Mouse (Mus musculus) thymus, postnatal 25 days (tissue): ENCODE results near the gene Polr1a.

ENCODE experiments used
- DNase-seq: peaks from one replicate; pipeline ENCODE4 v3.0.0; 2022

Gene Polr1a

DNA sequence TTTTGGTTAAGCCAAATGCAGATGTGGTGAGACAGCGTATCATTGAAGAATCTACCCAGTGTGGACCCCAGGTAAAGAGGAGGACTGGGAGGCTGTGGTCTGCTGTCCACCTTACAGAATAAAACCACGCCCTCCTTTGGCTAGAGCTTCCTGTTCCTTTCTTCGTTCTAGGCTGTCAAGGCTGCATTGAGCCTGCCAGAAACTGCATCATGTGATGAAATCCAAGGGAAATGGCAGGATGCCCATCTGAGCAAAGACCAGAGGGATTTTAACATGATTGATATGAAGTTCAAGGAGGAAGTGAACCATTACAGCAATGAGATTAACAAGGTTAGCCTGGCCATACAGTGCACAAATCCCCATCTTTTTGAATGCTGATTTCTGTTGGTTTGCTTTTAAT is 41.7 kb downstream of the Polr1a start:
- DNase-seq = no peak

DNA sequence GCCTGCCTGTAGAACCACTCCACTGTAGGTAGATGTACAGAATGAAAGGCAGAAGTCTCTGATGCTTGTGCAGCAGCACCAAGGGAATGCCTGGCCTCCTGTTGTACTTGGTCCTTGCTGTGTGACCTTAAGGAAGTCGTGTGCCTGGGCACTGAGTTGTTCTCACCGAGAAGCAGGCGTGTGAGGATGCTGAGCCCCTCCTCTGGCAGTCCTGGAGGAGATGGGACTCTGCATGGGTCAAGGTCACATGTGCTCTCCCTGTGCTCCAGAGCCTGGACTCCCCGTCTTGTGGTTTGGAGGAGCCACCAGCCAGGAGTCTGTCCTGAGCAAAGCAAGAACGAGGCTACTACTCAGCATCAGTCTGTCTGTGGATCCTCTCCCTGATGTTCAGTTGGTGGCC is 42.3 kb downstream of the Polr1a start:
- no peak for DNase-seq

DNA sequence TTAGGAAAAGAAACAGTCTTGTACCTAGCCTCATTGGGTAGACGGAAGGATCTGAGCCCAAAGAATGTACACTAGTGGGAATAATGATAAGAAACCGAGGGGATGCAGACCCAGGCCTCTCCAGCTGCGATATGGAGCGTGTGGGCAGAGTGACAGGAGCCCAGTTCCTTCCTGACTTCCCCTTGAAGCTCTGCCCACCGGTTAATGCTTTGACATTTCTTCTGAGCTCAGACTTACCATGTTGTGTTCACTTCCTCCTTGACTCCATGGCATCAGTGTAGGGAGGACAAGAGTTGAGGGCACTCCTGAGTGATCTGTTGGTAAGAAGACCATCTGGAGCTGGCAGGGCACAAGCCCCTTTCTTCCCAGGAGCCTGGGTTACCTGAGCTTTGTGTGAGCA is 53.3 kb downstream of the Polr1a start:
- DNase-seq = no peak

GRCm38 (mm10) chr6:71962706-71963105 is 53.9 kb downstream of the Polr1a start:
- DNase-seq = peak; percentile 23

DNA sequence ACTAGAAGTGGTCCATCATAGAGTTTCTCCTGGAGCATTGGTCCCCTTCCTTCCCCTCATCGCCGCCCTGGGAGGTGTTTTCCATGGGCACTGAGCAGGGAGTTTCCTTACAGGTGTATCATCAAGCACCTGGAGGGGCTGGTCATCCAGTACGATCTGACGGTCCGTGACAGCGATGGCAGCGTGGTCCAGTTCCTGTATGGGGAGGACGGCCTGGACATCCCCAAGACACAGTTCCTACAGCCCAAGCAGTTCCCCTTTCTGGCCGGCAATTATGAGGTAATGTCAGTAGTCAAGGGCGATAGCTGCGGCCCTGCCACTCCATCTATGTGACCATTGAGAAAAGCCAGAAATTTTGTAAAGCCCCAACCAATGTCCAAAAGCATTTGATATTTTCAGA is 54.7 kb downstream of the Polr1a start:
- no peak for DNase-seq

GRCm38 (mm10) chr6:71966683-71967303 is 57.9 kb downstream of the Polr1a start:
- no peak for DNase-seq

- DNase-seq = no peak
These were observed 59.0 kb downstream of the Polr1a start for GRCm38 (mm10) chr6:71967847-71968246.

- DNase-seq = no peak
These were observed 60.6 kb downstream of the Polr1a start for GRCm38 (mm10) chr6:71969459-71969858.

DNA sequence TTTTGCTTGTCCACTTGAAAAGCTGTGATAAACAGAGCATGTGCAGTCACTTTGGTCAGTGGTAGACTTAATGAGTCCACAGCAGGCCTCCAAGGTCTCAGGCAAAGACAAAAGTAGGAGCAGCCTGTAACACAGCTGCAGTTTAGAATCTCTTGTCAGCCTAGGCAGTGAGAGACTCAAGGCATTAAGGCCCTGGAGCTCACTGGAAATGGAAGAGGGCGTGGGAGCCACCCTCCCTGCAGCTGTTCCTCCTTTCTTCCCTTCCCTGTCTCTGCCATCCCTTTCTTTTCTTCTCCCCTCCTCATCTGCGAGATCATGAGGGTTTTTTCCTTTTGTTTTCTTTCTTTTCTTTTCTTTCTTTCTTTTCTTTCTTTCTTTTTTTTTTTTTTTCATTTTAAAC is 61.3 kb downstream of the Polr1a start:
- no peak for DNase-seq

GRCm38 (mm10) chr6:71976592-71976991 is 67.7 kb downstream of the Polr1a start:
- no peak for DNase-seq

DNA sequence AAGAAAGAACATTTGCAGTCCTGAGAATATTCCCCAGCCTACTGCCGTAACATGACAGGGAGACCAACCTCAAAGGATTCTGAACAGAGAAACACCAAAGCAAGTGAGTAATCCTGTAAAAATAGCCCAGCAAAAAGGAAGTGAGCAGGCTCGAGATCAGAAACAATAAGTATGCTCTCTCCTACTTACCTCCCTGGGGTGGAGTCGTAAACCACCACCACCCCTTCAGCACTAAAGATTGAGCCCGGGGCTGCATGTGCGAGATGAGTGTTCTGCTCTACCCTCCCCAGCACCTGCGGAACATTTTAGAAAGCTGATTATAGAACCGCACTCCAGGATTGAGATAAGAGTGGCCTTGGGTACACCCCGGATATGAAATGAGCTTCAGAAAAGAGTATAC is 71.3 kb downstream of the Polr1a start:
- no peak for DNase-seq

GRCm38 (mm10) chr6:71980587-71980986 is 71.7 kb downstream of the Polr1a start:
- DNase-seq = peak; percentile 27

- peak; percentile 9 for DNase-seq
These were observed 72.6 kb downstream of the Polr1a start for GRCm38 (mm10) chr6:71981450-71981849.

GRCm38 (mm10) chr6:71985984-71986383 is 77.1 kb downstream of the Polr1a start:
- DNase-seq = no peak

DNA sequence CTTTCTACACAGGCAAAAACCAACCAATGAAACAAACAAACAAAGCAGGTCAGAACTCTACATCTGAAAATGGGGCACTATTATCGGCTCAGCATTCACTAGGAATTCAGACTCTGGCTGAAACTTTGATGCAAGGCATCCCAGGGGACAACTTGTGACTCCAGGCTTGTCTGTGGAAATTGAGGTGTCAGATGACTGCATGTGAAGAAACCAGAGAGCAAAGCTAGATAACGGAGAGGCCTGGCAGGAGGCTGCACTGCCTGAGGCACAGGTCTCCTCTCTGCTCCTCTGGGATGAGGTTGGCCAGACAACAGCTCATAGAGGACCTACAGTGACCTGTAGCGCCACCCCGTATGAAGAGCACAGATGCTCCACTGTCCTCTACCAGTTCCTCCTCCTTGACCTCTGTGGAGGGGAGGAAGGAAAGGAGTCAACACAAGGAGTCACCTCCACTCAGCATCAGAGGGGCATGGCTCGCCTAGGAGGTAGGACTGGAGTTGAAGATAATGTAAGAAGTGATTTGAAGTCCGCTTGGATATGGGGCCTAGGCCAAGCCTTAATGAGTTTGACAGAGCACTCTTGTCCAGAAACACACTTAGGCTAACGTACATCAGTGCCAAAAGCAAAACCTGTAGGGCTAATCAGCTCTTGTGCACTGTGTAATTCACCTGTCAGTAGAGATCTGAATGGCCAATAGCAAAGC is 78.8 kb downstream of the Polr1a start:
- no peak for DNase-seq

- DNase-seq = no peak
These were observed 80.9 kb downstream of the Polr1a start for GRCm38 (mm10) chr6:71989647-71990351.

- no peak for DNase-seq
These were observed 81.6 kb downstream of the Polr1a start for GRCm38 (mm10) chr6:71990371-71990837.

DNA sequence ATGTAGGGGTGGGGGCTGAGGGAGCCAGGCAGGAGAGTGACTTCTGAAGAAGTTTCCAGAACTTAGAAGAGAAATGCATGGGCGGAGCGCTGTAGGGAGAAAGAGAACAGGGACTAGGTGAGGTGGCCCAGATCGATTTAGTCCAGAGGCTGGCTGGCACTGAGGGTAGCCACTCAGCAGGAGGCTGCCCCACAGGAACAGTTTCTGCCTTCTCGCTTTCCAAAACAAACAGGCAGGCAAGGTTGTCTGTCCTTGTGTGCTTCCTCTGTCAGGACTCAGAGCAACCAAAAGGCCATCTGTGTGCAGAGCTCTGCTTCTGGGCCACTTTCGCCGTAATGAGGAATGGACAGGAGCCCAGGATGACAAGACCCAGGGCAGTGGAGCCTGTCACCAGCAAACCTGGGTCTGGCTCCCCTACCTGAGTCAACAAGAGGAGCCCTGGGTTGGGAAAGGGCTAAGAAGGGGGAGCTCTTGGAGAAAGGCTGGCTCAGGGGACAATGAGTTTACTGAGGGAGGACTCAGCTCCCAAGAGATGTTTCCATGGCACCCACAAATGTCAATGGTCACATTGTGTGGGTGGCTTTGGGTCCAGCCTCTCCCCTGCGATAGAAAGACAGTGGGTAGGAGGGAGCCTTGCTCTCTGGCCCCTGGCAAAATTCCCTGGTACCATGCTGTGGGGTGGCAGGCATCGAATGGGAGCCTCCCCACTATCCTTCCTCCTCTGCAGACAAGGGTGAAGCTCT is 82.5 kb downstream of the Polr1a start:
- no peak for DNase-seq

GRCm38 (mm10) chr6:71991933-71992325 is 83.1 kb downstream of the Polr1a start:
- no peak for DNase-seq

DNA sequence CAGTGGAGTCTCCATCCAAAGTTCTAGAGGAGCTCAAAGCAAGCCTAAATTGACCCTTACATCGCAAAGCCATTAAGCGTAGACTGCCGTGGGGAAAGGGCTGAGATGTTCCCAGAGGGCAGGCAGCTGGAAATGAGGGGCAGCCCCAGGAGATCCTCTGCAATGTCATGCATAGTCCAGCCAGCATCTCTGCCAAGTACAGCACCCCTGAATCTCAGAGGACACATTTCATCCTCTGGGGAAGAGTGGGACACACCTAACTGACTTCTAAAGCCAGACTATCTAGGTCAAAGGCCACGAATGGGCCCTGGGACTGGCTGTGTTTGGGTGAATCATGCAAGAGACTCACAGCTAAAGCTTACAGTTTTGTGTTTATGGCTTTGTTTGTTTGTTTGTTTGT is 85.2 kb downstream of the Polr1a start:
- no peak for DNase-seq

DNA sequence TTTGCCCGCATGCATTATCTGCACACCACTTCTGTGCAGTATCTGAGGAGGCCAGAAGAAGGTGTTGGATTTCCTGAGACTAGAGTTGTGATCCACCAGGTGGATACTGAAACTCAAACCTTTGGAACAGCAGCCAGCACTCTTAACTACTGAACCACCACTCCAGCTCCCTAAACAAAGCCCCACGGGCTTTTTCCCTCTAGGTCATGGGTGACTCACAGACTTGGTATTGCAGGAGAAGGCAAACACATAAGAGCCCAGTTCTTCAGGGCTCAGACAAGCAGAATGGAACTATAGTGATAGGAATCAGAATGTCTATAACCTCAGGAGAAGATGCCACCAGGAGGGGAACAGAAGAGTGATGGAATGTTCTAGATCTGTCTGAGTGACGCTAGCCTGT is 86.2 kb downstream of the Polr1a start:
- DNase-seq = no peak

- DNase-seq = no peak
These were observed 88.4 kb downstream of the Polr1a start for GRCm38 (mm10) chr6:71997215-71997614.

DNA sequence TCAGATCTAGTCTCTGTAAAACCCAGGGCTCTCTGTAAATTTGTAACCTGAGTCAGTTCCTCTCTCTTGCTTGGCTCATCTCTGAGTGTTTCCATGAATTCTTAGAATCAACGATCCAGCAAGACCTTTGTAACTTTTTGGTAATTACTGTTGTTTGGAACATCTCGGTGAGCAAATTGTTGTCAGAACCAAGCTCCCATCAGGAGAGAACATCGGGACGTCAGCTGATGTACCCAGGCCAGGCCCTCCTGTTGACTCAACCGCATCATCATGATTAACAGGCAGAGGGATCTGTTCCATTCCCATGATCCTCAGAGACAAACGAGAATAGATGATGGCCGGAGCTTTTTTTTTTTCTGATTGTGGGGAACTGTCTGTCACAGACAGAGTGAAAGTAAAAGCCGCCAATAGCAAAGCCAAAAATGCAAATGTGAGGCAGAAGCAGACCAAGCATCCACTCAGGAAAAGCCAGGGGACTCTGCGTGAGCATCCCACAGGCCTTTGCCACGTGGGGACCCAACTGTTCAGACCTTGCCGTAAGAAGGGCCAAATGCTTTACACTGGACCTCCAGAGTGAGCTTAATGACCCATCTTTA is 91.2 kb downstream of the Polr1a start:
- no peak for DNase-seq
